Mouse (Mus musculus): ENCODE measurements around the gene Rbfox1.

The Rbfox1 gene

GRCm38 (mm10) chr16:7090205-7090604 is 1205.0 kb downstream of the Rbfox1 start:
- Histone ChIP-seq H3K36me3 (ENCODE audit: control insufficient read depth, insufficient read depth, low read length, poor library complexity, severe bottlenecking) (no peaks in the 10 kb centered on the region), H3K27me3 (ENCODE audit: control insufficient read depth, insufficient read depth, low read length, poor library complexity, severe bottlenecking) (no peaks in the 10 kb centered on the region)
- DNase-seq (ENCODE audit: low read depth, low spot score): no peak

DNA sequence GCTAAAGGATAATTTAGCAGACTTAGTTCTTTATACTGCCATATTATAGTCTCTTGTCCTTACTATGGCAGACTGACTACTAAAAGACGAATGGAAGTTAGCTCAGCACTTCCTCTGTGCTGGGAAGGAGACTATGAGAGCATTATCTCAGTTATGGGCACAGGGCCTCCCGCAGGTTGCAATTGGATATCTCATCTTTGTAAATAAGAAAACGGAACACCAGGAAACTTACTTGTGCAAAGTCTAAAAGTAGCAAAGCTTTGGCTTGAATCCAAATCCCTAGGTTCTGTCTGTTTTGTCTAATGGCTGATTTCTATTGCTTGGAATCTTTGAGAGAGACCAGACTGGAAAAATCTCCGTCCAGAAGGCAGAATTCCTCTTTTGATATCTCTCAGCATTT is 1207.7 kb downstream of the Rbfox1 start:
- DNase-seq (ENCODE audit: low read depth, low spot score): no peak
- Histone ChIP-seq H3K27me3 (ENCODE audit: control insufficient read depth, insufficient read depth, low read length, poor library complexity, severe bottlenecking) (no peaks in the 10 kb centered on the region), H3K36me3 (ENCODE audit: control insufficient read depth, insufficient read depth, low read length, poor library complexity, severe bottlenecking) (no peaks in the 10 kb centered on the region)

- no peak for DNase-seq (ENCODE audit: low read depth, low spot score)
- H3K27me3 ChIP-seq (ENCODE audit: control insufficient read depth, insufficient read depth, low read length, poor library complexity, severe bottlenecking): no peaks in the 10 kb centered on the region
- H3K36me3 ChIP-seq (ENCODE audit: control insufficient read depth, insufficient read depth, low read length, poor library complexity, severe bottlenecking): no peaks in the 10 kb centered on the region
Observed at GRCm38 (mm10) chr16:7093686-7094085, 1208.5 kb downstream of the Rbfox1 start.

- Histone ChIP-seq H3K36me3 (ENCODE audit: control insufficient read depth, insufficient read depth, low read length, poor library complexity, severe bottlenecking) (no peaks in the 10 kb centered on the region), H3K27me3 (ENCODE audit: control insufficient read depth, insufficient read depth, low read length, poor library complexity, severe bottlenecking) (no peaks in the 10 kb centered on the region)
- no peak for DNase-seq (ENCODE audit: low read depth, low spot score)
Observed at GRCm38 (mm10) chr16:7094181-7094749, 1209.1 kb downstream of the Rbfox1 start.

GRCm38 (mm10) chr16:7097071-7097470 is 1211.9 kb downstream of the Rbfox1 start:
- Histone ChIP-seq H3K36me3 (ENCODE audit: control insufficient read depth, insufficient read depth, low read length, poor library complexity, severe bottlenecking) (no peaks in the 10 kb centered on the region), H3K27me3 (ENCODE audit: control insufficient read depth, insufficient read depth, low read length, poor library complexity, severe bottlenecking) (no peaks in the 10 kb centered on the region)
- no peak for DNase-seq (ENCODE audit: low read depth, low spot score)

DNA sequence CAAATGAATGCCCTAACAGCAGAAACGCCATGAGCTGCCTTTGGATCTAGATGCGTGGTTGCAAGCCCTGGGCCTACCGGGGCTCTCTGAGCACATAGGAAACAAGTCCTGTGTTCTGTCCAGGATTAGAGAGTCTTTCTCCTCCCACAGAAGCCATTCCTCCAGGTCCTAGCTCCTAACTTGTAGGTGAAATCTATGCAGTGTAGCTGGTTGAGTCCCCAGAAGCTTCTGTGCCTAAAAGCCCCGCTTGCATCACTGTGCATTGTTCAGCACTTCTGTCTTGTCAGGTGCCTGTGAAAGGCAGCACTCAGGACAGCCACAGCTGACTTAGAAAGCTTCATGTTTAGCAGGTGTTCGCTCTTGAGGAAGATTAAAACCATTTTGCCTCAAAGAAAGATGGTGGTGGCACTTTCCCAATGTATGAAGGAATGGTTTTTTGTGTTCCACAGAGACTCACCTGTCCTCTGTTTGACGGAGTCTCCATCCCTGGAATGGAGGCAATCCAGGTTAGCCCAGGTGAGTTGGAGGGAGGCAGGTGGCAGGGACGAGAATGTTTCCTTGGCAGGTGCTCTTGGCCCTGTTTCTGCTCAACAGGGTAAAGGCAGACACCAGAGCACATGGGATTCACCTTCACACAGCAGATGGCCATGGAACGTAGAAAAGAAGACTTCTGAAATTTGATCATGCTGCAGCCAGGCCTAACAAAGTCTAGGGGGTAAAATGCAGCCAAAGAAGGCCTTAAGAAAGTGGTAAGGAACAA is 1213.0 kb downstream of the Rbfox1 start:
- Histone ChIP-seq H3K36me3 (ENCODE audit: control insufficient read depth, insufficient read depth, low read length, poor library complexity, severe bottlenecking) (no peaks in the 10 kb centered on the region), H3K27me3 (ENCODE audit: control insufficient read depth, insufficient read depth, low read length, poor library complexity, severe bottlenecking) (no peaks in the 10 kb centered on the region)
- no peak for DNase-seq (ENCODE audit: low read depth, low spot score)

- no peak for DNase-seq (ENCODE audit: low read depth, low spot score)
- H3K27me3 ChIP-seq (ENCODE audit: control insufficient read depth, insufficient read depth, low read length, poor library complexity, severe bottlenecking): no peaks in the 10 kb centered on the region
Observed at GRCm38 (mm10) chr16:7099506-7100300, 1214.5 kb downstream of the Rbfox1 start.

DNA sequence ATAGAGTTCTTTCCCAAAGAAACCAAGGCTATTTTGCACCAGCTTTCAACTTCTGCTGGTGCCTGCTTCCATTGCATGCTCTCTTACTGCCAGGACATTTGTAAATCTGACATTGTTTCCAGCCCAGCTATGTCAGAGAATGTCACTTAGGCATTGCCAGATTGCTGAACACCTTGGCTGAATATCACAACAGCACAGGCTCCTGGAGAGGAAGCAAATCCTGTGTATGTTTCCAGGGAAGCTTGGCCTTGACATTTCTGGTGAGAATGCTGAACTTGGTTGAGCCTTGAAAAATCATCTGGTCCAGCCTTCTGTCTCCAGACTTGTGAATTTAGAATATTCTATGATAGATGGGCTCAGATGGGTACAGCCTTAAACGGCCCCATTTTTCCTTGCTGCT is 1217.3 kb downstream of the Rbfox1 start:
- no peaks in the 10 kb centered on the region for H3K36me3 ChIP-seq (ENCODE audit: control insufficient read depth, insufficient read depth, low read length, poor library complexity, severe bottlenecking)
- no peaks in the 10 kb centered on the region for H3K27me3 ChIP-seq (ENCODE audit: control insufficient read depth, insufficient read depth, low read length, poor library complexity, severe bottlenecking)
- no peak for DNase-seq (ENCODE audit: low read depth, low spot score)

More at GRCm38 (mm10) chr16:7099506-7100300, 1214.5 kb downstream of the Rbfox1 start:
- no peaks in the 10 kb centered on the region for H3K36me3 ChIP-seq (ENCODE audit: control insufficient read depth, insufficient read depth, low read length, poor library complexity, severe bottlenecking)

GRCm38 (mm10) chr16:7103301-7103700 is 1218.1 kb downstream of the Rbfox1 start:
- DNase-seq (ENCODE audit: low read depth, low spot score): no peak
- Histone ChIP-seq H3K36me3 (ENCODE audit: control insufficient read depth, insufficient read depth, low read length, poor library complexity, severe bottlenecking) (no peaks in the 10 kb centered on the region), H3K27me3 (ENCODE audit: control insufficient read depth, insufficient read depth, low read length, poor library complexity, severe bottlenecking) (no peaks in the 10 kb centered on the region)

GRCm38 (mm10) chr16:7106450-7107015 is 1221.4 kb downstream of the Rbfox1 start:
- no peaks in the 10 kb centered on the region for H3K36me3 ChIP-seq (ENCODE audit: control insufficient read depth, insufficient read depth, low read length, poor library complexity, severe bottlenecking)
- no peaks in the 10 kb centered on the region for H3K27me3 ChIP-seq (ENCODE audit: control insufficient read depth, insufficient read depth, low read length, poor library complexity, severe bottlenecking)
- DNase-seq (ENCODE audit: low read depth, low spot score): no peak

DNA sequence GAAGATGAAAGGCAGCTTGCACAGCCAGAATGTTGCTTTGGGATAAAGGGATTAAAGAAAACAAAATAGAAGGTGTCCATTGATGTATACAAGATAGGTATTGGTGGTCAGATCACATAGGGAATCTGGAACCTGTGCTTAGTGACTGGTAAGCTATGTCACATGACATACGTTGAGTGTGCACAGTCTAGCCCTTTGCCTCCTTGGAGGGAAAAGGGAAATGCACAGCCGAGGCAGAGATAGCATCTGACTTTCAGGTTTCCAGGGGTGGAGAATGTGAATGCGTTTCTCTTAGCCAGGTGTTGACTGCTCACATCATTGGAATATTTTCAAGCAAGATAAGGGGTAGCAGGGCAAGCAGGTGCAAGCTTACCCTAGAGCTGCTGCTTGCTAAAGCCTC is 1230.8 kb downstream of the Rbfox1 start:
- Histone ChIP-seq H3K27me3 (ENCODE audit: control insufficient read depth, insufficient read depth, low read length, poor library complexity, severe bottlenecking) (no peaks in the 10 kb centered on the region), H3K36me3 (ENCODE audit: control insufficient read depth, insufficient read depth, low read length, poor library complexity, severe bottlenecking) (no peaks in the 10 kb centered on the region)
- DNase-seq (ENCODE audit: low read depth, low spot score): no peak

GRCm38 (mm10) chr16:7129591-7129990 is 1244.4 kb downstream of the Rbfox1 start:
- no peak for DNase-seq (ENCODE audit: low read depth, low spot score)
- H3K27me3 ChIP-seq (ENCODE audit: control insufficient read depth, insufficient read depth, low read length, poor library complexity, severe bottlenecking): no peaks in the 10 kb centered on the region

DNA sequence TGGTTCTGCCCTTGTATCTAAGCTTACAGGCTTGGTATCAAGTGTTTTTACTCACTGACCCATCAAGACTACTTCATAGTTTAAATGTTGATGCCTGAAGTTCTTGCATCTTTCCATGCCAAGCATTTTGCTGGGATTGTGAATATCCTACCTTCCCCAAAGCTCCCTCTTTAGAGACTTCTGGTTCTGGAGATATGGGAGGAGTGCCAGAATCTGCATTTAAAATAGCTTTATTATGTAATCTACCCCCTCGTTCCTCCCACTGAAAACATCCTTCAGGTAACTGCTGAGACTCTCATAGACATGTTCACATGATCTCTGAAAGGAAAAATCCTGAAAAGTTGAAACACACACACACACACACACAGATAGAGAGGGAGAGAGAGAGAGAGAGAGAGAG is 1247.3 kb downstream of the Rbfox1 start:
- DNase-seq (ENCODE audit: low read depth, low spot score): no peak
- Histone ChIP-seq H3K36me3 (ENCODE audit: control insufficient read depth, insufficient read depth, low read length, poor library complexity, severe bottlenecking) (no peaks in the 10 kb centered on the region), H3K27me3 (ENCODE audit: control insufficient read depth, insufficient read depth, low read length, poor library complexity, severe bottlenecking) (no peaks in the 10 kb centered on the region)

More at GRCm38 (mm10) chr16:7129591-7129990, 1244.4 kb downstream of the Rbfox1 start:
- H3K36me3 ChIP-seq (ENCODE audit: control insufficient read depth, insufficient read depth, low read length, poor library complexity, severe bottlenecking): no peaks in the 10 kb centered on the region

- no peak for DNase-seq (ENCODE audit: low read depth, low spot score)
- no peaks in the 10 kb centered on the region for H3K27me3 ChIP-seq (ENCODE audit: control insufficient read depth, insufficient read depth, low read length, poor library complexity, severe bottlenecking)
Observed at GRCm38 (mm10) chr16:7136971-7137370, 1251.8 kb downstream of the Rbfox1 start.

DNA sequence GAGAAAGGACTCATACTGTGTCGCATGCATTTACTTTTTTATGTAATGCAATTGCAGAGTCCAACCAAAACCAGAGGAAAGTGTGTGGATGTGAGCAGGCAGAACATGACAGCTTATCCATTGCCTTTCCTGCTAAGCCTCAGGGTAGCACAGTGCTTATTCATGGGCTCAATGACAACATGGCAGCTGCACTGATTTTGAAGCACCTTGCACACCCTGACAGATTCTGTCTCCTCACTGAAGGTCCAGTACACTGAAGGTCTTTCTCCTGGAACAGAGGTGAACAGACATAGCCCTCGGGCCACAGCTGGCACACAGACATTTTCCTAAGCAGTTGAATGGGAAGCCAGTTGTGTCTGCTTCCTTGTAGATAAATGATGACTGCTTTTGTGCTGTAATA is 1254.3 kb downstream of the Rbfox1 start:
- DNase-seq (ENCODE audit: low read depth, low spot score): no peak
- Histone ChIP-seq H3K27me3 (ENCODE audit: control insufficient read depth, insufficient read depth, low read length, poor library complexity, severe bottlenecking) (no peaks in the 10 kb centered on the region), H3K36me3 (ENCODE audit: control insufficient read depth, insufficient read depth, low read length, poor library complexity, severe bottlenecking) (no peaks in the 10 kb centered on the region)

More at GRCm38 (mm10) chr16:7136971-7137370, 1251.8 kb downstream of the Rbfox1 start:
- no peaks in the 10 kb centered on the region for H3K36me3 ChIP-seq (ENCODE audit: control insufficient read depth, insufficient read depth, low read length, poor library complexity, severe bottlenecking)

Measured in splenic B cell, adult 2 months (primary cell).